Mouse (Mus musculus) WW6 (cell line): ENCODE measurements around the gene Obscn.

Source experiments
- DNase-seq: peaks from one replicate; pipeline ENCODE4 v3.0.0-alpha.2; 2013; ENCODE audit warnings: low read depth, low spot score

The Obscn gene

DNA sequence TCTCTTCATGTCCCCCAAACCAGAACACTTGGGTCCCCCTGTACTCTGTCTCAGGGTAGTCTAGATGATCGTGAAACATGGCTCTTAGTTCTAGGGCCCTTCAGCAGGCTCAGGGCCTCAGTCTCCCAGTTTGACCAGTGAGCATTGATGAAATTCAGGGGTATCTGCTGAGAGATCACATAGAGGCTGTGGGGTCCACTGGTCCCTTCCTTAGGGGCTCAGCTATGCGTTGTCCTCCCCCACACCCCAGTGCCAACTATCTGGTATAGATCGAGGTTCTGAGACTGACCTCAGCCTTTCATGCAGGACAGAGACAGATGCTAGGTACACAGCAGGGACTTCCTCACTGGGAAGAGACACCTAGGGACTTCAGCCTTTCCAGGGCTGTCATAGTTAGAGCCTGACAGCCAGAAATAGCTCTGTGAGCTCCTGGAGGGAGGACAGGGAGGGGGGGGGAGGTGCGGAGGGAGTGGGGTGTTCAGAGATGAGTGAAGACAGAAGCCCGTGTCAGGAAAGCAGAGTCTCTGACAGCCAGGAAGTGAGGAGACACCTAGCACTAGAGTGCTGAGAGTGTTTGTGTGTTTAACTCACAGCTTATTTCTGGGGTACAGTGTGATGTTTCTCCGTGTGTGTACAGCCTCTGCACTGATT, 152.4 kb downstream of the Obscn start:
- no peak for DNase-seq

DNA sequence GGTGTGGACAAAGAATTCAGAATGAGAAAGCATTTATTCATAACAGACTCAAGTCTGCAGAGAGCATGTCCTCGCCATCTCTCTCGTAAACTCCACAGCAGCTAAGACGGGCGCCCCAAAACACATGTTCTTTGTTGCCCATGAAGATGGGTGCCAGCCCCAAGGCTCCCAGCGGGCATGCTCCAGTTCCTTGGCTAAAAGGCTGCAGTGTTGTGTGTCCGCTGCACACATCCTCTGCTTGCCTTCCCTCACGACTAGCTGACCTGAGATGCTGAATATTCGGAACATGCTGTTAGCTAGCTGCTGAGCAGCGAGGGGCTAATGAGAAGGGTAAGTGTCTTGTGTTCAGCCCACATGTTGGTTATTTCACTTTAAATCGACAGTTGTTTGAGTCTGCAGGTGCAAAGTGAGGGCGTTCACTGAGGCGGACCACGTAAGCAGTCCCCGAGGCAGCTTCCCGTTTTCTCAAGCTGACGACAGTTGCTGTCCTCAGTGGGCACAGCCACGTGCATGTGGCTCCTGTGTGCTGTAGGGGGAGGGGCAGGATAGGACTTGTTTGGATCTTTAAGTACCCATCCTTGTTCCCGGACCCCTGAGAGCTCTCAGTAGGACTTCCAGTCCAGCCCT, 153.6 kb downstream of the Obscn start:
- DNase-seq, result no peak

GRCm38 (mm10) chr11:58981541-58982447, 154.4 kb downstream of the Obscn start:
- no peak for DNase-seq

DNA sequence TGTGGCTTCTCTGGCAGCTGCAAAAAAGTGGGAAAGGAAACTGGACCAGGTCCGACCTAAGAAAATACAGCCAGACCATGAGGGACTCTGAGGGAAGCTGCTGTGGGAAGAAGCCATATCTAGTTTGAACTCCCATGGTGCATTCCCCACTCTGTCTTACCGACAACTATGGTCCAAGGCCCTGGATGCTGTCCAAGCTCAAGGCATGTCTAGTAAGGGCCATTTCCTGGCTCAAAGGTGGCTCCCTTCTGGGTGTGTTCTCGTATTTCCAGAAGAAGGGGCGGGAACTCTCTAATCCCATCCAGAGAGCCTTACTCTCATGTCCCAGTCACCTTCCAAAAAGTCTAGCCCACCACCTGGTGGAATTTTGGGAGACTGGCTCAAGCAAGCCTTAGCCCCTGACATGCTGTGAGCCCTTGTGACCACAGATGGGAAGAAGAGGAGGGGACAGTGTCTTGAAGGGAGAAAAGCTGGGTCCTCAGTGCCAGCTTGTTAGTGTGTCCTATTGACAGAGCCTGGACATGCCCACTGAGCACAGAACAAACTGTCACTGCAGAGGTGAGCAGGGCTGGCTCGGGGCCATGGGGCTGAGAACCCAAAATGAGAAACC, 155.7 kb downstream of the Obscn start:
- DNase-seq, result no peak

DNA sequence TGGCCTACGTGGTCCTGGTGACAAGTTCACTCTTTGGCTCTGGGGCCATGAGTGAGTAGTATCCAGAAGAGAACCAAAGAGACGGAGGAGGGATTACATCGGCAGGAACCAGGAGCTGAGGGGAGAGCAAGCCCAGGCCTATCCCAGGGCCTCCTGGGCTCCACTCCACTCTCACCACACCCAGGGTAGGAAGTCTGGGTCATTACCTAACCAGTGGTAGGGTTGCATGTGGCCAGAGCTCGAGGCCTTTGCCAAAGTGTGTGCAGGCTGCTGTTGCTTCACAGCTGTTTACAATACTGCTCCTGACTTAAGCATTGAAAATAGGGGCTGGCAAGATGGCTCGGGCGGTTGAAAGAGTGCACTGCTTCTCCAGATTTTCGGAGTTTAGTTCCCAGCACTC, 156.5 kb downstream of the Obscn start:
- no peak for DNase-seq

DNA sequence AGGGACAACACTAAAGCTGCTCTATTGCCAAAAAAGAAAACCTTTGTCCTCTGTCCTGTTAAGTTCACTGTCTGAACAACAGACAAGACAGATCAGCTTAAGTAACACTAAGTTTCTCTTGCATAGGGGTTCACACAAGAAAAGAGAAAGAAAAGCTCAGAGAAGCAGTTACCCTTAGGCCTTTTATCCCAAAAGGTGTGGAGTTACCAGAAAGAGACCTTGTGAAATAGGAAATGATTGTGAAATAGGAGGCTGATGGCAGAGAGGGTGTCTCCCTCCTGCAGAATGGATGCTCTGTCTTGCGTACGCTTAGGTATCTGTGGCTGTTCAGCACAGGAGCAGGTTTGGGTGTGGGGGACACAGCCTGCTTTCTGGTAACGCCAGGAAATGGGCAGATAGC, 157.0 kb downstream of the Obscn start:
- no peak for DNase-seq

DNA sequence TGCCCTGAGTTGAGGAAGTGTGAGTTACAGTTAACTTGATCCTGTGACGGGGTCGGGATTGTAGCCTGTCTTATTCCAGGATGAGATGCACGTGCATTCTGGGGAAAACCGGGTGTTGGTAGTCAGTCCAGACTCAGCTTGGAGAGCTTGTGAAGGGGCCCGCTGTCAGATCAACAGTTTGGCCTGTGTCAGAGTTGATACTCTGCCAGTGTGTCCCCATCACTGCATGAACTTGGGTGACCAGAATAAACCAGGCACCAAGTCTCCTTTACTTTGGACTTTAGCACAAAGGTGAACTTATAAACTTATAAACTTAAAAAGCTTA, 157.5 kb downstream of the Obscn start:
- no peak for DNase-seq

DNA sequence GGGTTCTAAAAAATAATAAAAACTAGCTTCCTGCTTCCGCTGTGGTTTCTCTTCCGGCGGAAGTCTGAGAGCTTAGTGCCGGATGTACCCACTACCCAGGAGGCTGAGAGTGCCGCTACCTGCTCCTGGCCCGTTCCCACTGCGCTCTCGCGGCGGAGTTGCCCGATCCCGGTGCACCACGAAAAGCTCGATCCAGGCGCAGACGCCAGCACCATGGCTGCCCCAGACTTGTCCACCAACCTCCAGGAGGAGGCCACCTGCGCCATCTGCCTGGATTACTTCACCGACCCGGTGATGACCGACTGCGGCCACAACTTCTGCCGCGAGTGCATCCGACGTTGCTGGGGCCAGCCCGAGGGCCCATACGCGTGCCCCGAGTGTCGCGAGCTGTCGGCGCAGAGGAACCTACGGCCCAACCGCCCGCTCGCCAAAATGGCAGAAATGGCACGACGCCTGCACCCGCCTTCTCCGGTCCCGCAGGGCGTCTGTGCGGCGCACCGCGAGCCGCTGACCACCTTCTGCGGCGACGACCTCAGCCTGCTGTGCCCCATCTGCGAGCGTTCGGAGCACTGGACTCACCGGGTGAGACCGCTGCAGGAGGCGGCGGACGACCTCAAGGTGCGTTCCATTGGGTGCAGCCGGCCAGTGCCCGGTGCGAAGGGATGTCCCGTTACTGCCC, 158.0 kb downstream of the Obscn start, which contains the start of gene Trim11:
Gene Trim11, plus strand, starts transcription at position 67 of the 679 bp plus-strand sequence.
- no peak for DNase-seq

- no peak for DNase-seq
Observed at GRCm38 (mm10) chr11:58977607-58978026, 158.6 kb downstream of the Obscn start.

DNA sequence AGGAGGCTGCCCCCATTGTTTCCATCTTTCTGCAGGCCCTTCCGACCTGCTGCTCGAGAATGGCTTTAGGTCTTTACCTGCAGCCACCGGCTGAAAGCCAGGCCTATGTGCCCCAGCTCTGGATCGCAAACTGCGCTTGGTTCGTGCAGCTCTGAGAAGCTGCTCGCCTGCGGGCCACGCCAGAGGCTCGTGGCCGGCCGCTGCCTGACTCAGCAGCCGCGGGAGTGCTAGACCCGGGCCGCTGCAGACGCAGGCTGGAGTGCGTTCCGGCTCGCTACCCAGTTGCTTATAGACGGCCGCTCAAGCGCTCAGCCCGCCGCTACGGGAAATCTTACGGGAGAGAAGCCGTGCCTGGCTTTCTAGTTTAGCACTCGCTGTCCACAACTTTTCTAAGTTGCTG, 159.1 kb downstream of the Obscn start:
- no peak for DNase-seq

DNA sequence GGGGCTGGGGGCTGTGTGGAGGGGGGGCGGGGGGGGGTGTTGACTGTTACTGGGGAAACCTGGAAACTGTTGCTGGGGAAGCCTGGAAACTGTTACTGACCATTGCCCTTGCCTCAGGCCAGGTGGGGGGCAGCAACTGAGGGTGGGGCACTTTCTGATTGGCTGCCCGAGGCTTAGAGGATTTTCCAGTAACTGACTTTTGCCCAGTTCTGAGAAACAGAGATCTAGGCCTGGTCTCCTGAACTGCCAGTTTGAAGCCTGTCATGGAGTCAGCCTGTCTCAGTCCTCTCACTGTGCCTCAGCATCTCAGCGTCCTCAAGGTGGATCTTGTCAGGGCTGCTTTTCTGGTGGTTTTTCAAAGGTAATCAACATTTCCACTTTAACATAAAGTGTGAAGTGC, 161.8 kb downstream of the Obscn start:
- no peak for DNase-seq

GRCm38 (mm10) chr11:58971796-58972195, 164.4 kb downstream of the Obscn start:
- no peak for DNase-seq

DNA sequence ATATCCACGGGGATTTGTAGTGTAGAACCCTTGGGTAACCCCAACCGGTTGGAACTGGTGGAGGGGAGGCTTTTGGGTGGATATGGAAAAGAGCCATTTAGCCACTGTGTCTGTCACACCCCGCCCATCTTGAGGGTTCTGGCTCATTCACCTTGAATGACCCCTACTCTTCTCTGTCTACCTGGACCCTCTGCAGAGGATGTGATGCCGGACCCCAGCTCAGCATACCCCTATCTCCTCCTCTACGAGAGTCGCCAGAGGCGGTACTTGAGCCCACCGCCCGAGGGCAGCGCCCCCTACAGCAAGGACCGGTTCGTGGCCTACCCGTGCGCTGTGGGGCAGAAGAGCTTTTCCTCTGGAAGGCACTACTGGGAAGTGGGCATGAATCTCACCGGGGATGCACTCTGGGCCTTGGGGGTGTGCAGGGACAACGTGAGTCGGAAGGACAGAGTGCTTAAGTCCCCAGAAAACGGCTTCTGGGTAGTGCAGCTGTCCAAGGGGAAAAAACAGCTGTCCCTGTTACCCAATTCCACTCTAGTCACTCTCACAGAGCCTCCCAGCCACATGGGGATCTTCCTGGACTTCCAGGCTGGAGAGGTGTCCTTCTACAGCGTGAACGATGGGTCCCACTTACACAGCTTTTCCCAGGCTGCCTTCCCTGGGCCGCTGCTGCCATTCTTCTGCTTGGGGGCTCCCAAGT, 165.2 kb downstream of the Obscn start:
- DNase-seq, result no peak

DNA sequence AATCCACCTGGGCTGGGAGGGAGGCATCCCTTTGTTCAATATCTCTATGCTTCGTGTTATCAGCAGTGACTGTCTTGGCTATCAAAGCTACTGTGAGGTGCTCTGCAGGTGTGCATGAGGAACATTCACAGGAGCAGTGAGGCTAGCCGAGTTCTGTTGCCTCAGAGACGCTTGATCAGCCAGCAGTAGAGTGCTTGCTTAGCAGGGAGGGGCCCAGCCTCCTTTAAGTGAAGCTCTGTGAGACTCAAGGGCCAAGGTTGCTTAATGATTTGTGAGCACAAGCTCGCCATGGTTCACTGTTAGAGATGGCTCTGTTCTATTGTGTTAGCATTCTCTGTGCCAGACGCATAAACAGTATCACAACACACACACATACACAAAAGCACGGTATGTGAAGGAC, 166.5 kb downstream of the Obscn start:
- DNase-seq, result no peak

GRCm38 (mm10) chr11:58969027-58969426, 167.2 kb downstream of the Obscn start:
- no peak for DNase-seq

- DNase-seq, result no peak
Observed at GRCm38 (mm10) chr11:58968551-58968950, 167.7 kb downstream of the Obscn start.

DNA sequence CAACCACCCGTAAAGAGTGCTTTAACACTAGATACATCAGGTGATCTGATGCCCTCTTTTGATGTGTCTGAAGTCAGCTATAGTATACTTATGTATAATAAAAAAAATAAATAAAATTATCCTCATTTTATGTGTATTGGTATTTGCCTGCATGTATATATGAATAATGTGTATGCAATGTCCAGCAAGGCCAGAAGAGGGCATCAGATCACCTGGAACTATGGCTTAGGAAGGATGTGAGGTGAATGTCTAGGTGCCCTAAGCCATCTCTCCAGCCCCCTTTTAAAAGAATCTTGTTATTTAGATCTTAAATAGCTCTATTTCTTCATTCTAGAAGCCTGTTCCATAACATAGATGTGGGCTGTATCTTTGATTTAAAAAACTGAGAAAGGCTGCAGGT, 168.9 kb downstream of the Obscn start:
- DNase-seq, result no peak

GRCm38 (mm10) chr11:58965001-58965760, 171.0 kb downstream of the Obscn start:
- DNase-seq, result no peak

DNA sequence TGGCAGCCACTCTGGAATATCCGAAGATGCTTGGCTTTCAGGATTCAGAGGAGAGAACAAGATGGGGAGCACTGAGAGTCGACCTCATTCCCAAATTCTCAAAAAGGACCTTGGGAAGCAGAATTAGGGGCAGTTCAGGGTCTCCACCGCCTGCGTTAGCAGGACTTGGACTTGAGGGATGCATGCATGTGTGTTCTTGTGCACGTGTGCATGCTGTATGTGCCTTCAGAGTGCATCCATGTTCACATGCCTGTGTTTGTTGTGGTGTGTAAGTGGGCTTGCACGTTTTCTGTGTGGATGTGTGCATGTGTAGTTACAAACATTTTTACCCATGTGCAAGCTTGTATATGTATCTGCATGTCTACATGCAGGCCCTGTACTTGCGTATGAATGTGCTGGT, 172.0 kb downstream of the Obscn start:
- DNase-seq, result no peak

DNA sequence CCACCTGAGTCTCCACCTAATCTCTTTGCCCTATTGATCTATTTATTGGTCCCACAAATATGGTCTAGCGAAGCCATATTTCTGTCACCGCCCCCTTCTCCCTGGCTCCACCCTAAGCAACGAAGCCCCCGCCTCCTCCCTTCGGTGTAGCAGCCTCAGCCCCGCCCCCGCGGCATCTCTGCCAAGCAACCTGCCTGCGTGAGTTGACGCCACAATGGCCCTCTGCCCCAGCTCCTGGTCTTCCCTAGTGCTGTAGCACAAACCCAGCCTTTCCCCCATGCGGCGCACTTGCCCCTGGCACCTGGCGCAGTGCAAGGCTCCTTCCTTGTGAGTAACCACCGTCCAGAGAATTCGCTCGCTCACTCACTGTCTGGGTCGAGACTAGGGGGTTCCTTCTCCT, 172.7 kb downstream of the Obscn start:
- no peak for DNase-seq
